Mouse (Mus musculus) heart, embryonic 11.5 days (tissue): Measurements from ENCODE around the gene Heatr4. TPM values are rescaled to one million over a fixed set of nuclear protein-coding genes. Genes with fewer than 3 reads are reported as not detected.

Source experiments
- ATAC-seq: fragments of 200-750 bp; cut with Nextera tagmentation; replicated peaks from 2 replicates; pipeline ENCODE4 v1.8.0; 2017; ENCODE audit warnings: moderate library complexity; ENCODE audit not compliant: insufficient number of reproducible peaks, low FRiP score, low TSS enrichment
- H3K27ac ChIP-seq: fragments of 300-500 bp; sonication (generic); 2 replicates; pipeline ENCODE4 v1.5.1; 2014; ENCODE audit warnings: mild to moderate bottlenecking, low read depth, low read length
- H3K27me3 ChIP-seq: fragments of 300-500 bp; sonication (generic); 2 replicates; pipeline ENCODE4 v1.6.1; 2014; ENCODE audit warnings: mild to moderate bottlenecking, low read length, mixed read lengths; ENCODE audit not compliant: control insufficient read depth, insufficient read depth
- H3K36me3 ChIP-seq: fragments of 300-500 bp; sonication (generic); 2 replicates; pipeline ENCODE4 v1.6.1; 2014; ENCODE audit warnings: mild to moderate bottlenecking, low read length, moderate library complexity, mixed read lengths; ENCODE audit not compliant: control insufficient read depth, insufficient read depth
- H3K4me1 ChIP-seq: fragments of 300-500 bp; sonication (generic); 2 replicates; pipeline ENCODE4 v1.6.1; 2014; ENCODE audit warnings: low read length; ENCODE audit not compliant: control insufficient read depth, insufficient read depth
- H3K4me2 ChIP-seq: fragments of 300-500 bp; sonication (generic); 2 replicates; pipeline ENCODE4 v1.6.1; 2014; ENCODE audit warnings: mild to moderate bottlenecking, moderate library complexity
- H3K4me3 ChIP-seq: fragments of 300-500 bp; sonication (generic); 2 replicates; pipeline ENCODE4 v1.5.1; 2014; ENCODE audit warnings: low read depth, low read length
- H3K9ac ChIP-seq: fragments of 300-500 bp; sonication (generic); 2 replicates; pipeline ENCODE4 v1.6.1; 2014; ENCODE audit warnings: mild to moderate bottlenecking, low read depth, low read length, moderate library complexity
- H3K9me3 ChIP-seq: fragments of 300-500 bp; sonication (generic); replicated peaks from 2 replicates; pipeline ENCODE4 v1.6.1; 2016; ENCODE audit warnings: low read length; ENCODE audit not compliant: control insufficient read depth
- WGBS: fragments of 180-500 bp; shearing (Covaris S2); extraction: QIAGEN DNeasy Blood & Tissue Kit; methylation state at CpG from one replicate; pipeline ENCODE4 v1.1.7; 2014; ENCODE audit not compliant: insufficient replicate concordance; 5-methylcytosine and 5-hydroxymethylcytosine counted together
- polyA plus RNA-seq: library from polyadenylated mRNA; unstranded; fragments of >200 nt; fragmentation: Nextera tagmentation; extraction: Ambion mirVana; gene quantifications from 2 replicates; pipeline ENCODE4 v1.2.1, GENCODE M21; 2014

Heatr4 gene
- polyA plus RNA-seq, 1 experiment from 2014 or later = not detected

- H3K4me1 ChIP-seq = peaks cover 7% of the 10 kb centered on the region
- H3K4me2 ChIP-seq = peak overlapping the region; percentile 67
- peak overlapping the region; percentile 60 for H3K4me3 ChIP-seq
- no peak for ATAC-seq
- 72% methylated on average over 4 of the region's 4 CpGs for WGBS
- peak overlapping the region; percentile 94 for H3K27ac ChIP-seq
- H3K27me3 ChIP-seq = no peaks in the 10 kb centered on the region
- H3K9me3 ChIP-seq = no peaks in the 10 kb centered on the region
- H3K36me3 ChIP-seq = no peaks in the 10 kb centered on the region; the same call in 1 of the 2 replicates
- peak overlapping the region; percentile 86 for H3K9ac ChIP-seq
Measured at GRCm38 (mm10) chr12:83988483-83988882, 3.8 kb upstream of the Heatr4 start.

- Histone ChIP-seq H3K4me3 (peak within 1 kb of the TSS; percentile 60), H3K27ac (peak within 1 kb of the TSS; percentile 94), H3K9me3 (no peaks in the 10 kb centered on the region), H3K36me3 (no peaks in the 10 kb centered on the region; the same call in 1 of the 2 replicates), H3K9ac (peak within 1 kb of the TSS; percentile 86), H3K4me2 (peak within 1 kb of the TSS; percentile 67), H3K4me1 (peaks cover 7% of the 10 kb centered on the region), H3K27me3 (no peaks in the 10 kb centered on the region)
- peak; percentile 63; the same call in 1 of the 2 replicates for ATAC-seq
- under 1% methylated on average over 80 of the region's 80 CpGs for WGBS
Measured at GRCm38 (mm10) chr12:83987583-83988441, 3.2 kb upstream of the Heatr4 start, which contains the start of gene Acot2. Acot2 (plus strand) TSS chr12:83987861.

GRCm38 (mm10) chr12:83987242-83987582 lies 2.6 kb upstream of the Heatr4 start:
- ATAC-seq = no peak

GRCm38 (mm10) chr12:83981615-83982014 lies 3.0 kb downstream of the Heatr4 start:
- Histone ChIP-seq H3K9ac (no peak overlapping the region), H3K27ac (no peak overlapping the region), H3K4me2 (no peak overlapping the region), H3K27me3 (no peaks in the 10 kb centered on the region), H3K36me3 (no peaks in the 10 kb centered on the region; the same call in 1 of the 2 replicates), H3K9me3 (no peaks in the 10 kb centered on the region), H3K4me3 (no peak overlapping the region), H3K4me1 (peaks cover 4% of the 10 kb centered on the region)
- WGBS = 78% methylated on average over 4 of the region's 4 CpGs
- no peak for ATAC-seq

More at GRCm38 (mm10) chr12:83987242-83987582, 2.6 kb upstream of the Heatr4 start:
- 18% methylated on average over 8 of the region's 8 CpGs for WGBS
- H3K4me1 ChIP-seq = peaks cover 10% of the 10 kb centered on the region
- no peaks in the 10 kb centered on the region; the same call in 1 of the 2 replicates for H3K36me3 ChIP-seq
- H3K9ac ChIP-seq = peak overlapping the region; percentile 86; the same call in 1 of the 2 replicates
- peak overlapping the region; percentile 94 for H3K27ac ChIP-seq
- no peaks in the 10 kb centered on the region for H3K27me3 ChIP-seq
- no peaks in the 10 kb centered on the region for H3K9me3 ChIP-seq
- peak overlapping the region; percentile 67 for H3K4me2 ChIP-seq
- peak overlapping the region; percentile 60 for H3K4me3 ChIP-seq

GRCm38 (mm10) chr12:83978862-83979261 lies 5.8 kb downstream of the Heatr4 start:
- Histone ChIP-seq H3K4me2 (no peak overlapping the region), H3K4me3 (no peak overlapping the region), H3K9me3 (0 out of 2 replicates have a peak, but pooled peaks cover 3% of the 10 kb centered on the region), H3K27me3 (no peaks in the 10 kb centered on the region), H3K36me3 (no peaks in the 10 kb centered on the region; the same call in 1 of the 2 replicates), H3K4me1 (0 out of 2 replicates have a peak, but pooled peaks cover 3% of the 10 kb centered on the region), H3K27ac (no peak overlapping the region), H3K9ac (no peak overlapping the region)
- ATAC-seq = no peak
- WGBS = 83% methylated on average over 6 of the region's 6 CpGs

- Histone ChIP-seq H3K4me1 (no peaks in the 10 kb centered on the region), H3K27ac (no peak overlapping the region), H3K9ac (no peak overlapping the region), H3K4me2 (no peak overlapping the region), H3K4me3 (no peak overlapping the region), H3K36me3 (no peaks in the 10 kb centered on the region), H3K9me3 (0 out of 2 replicates have a peak, but pooled peaks cover 3% of the 10 kb centered on the region), H3K27me3 (no peaks in the 10 kb centered on the region)
- no peak for ATAC-seq
- 63% methylated on average over 2 of the region's 2 CpGs for WGBS
Measured at GRCm38 (mm10) chr12:83972117-83972516, 12.5 kb downstream of the Heatr4 start.

- 69% methylated on average over 7 of the region's 7 CpGs for WGBS
- Histone ChIP-seq H3K4me3 (no peak overlapping the region), H3K4me1 (no peaks in the 10 kb centered on the region)
Measured at GRCm38 (mm10) chr12:83965235-83965634, 19.4 kb downstream of the Heatr4 start.

GRCm38 (mm10) chr12:83958278-83958677 lies 26.4 kb downstream of the Heatr4 start:
- ATAC-seq = no peak
- H3K4me3 ChIP-seq = no peak overlapping the region
- H3K27ac ChIP-seq = no peak overlapping the region
- WGBS = 93% methylated on average over 9 of the region's 9 CpGs
- H3K9me3 ChIP-seq = no peaks in the 10 kb centered on the region
- no peak overlapping the region for H3K4me2 ChIP-seq
- no peak overlapping the region for H3K9ac ChIP-seq
- H3K4me1 ChIP-seq = peaks cover 2% of the 10 kb centered on the region
- no peaks in the 10 kb centered on the region for H3K36me3 ChIP-seq
- H3K27me3 ChIP-seq = no peaks in the 10 kb centered on the region

More at GRCm38 (mm10) chr12:83965235-83965634, 19.4 kb downstream of the Heatr4 start:
- Histone ChIP-seq H3K27me3 (no peaks in the 10 kb centered on the region), H3K9me3 (no peaks in the 10 kb centered on the region), H3K9ac (no peak overlapping the region), H3K36me3 (no peaks in the 10 kb centered on the region), H3K4me2 (no peak overlapping the region), H3K27ac (no peak overlapping the region)
- no peak for ATAC-seq
